Mouse (Mus musculus): ENCODE results near the gene Galnt16.

GRCm38 (mm10) chr12:80663935-80664334 lies 145.9 kb downstream of the Galnt16 start:
- TF ChIP-seq CTCF (IDR thresholded peaks at IDR 0.05; ENCODE audit: low read depth) = no peak
- TF ChIP-seq EP300 (IDR thresholded peaks at IDR 0.05; ENCODE audit: low read depth) = no peak

All from heart, postnatal 0 days (tissue).